Mouse (Mus musculus) C2C12 (cell line): Measurements from ENCODE around the gene Ntf5. TPM values are rescaled to one million over a fixed set of nuclear protein-coding genes. Genes with fewer than 3 reads are reported as not detected.
A peak's percentile ranks its signal among the peaks of the same experiment; 100 is the strongest.

ENCODE experiments used
- H3K27me3 ChIP-seq: one replicate; pipeline ENCODE4 v1.6.1; 2011; ENCODE audit not compliant: control insufficient read depth, insufficient read depth, insufficient read length
- H3K36me3 ChIP-seq: one replicate; pipeline ENCODE4 v1.6.1; 2011; ENCODE audit not compliant: control insufficient read depth, insufficient read depth
- H3K4me3 ChIP-seq: one replicate; pipeline ENCODE4 v1.5.1; 2011; ENCODE audit warnings: mild to moderate bottlenecking, control low read depth; ENCODE audit not compliant: poor library complexity, insufficient read depth, severe bottlenecking
- H3K79me2 ChIP-seq: one replicate; pipeline ENCODE4 v1.6.1; 2011; ENCODE audit not compliant: control insufficient read depth, insufficient read depth
- H3K79me3 ChIP-seq: one replicate; pipeline ENCODE4 v1.6.1; 2011; ENCODE audit warnings: low read depth, control low read depth
- H3ac ChIP-seq: one replicate; pipeline ENCODE3; 2011; ENCODE audit warnings: low read depth; ENCODE audit not compliant: control insufficient read depth, insufficient read length
- CEBPB ChIP-seq: IDR thresholded peaks from one replicate; pipeline ENCODE4 v1.6.1; 2011; ENCODE audit warnings: low read depth, mild to moderate bottlenecking, control low read depth, moderate library complexity
- CTCF ChIP-seq: IDR thresholded peaks from one replicate; pipeline ENCODE4 v1.5.1; 2011; ENCODE audit not compliant: control insufficient read depth, insufficient read depth, insufficient read length
- FOSL1 ChIP-seq: IDR thresholded peaks from one replicate; pipeline ENCODE4 v1.8.0; 2011; ENCODE audit warnings: mild to moderate bottlenecking, low read length; ENCODE audit not compliant: poor library complexity, insufficient read depth, severe bottlenecking
- MAX ChIP-seq: IDR thresholded peaks from one replicate; pipeline ENCODE4 v1.6.1; 2011; ENCODE audit warnings: mild to moderate bottlenecking, control low read depth
- MYOD1 ChIP-seq: IDR thresholded peaks from one replicate; pipeline ENCODE4 v1.6.1; 2011; ENCODE audit warnings: low read depth; ENCODE audit not compliant: control insufficient read depth, insufficient read length
- MYOG ChIP-seq: IDR thresholded peaks from one replicate; pipeline ENCODE4 v1.6.1; 2011; ENCODE audit not compliant: control insufficient read depth, insufficient read length; ENCODE audit errors: extremely low read depth
- USF1 ChIP-seq: IDR thresholded peaks from one replicate; pipeline ENCODE4 v1.6.1; 2011; ENCODE audit warnings: low read depth, mild to moderate bottlenecking, control low read depth, moderate library complexity
- polyA plus RNA-seq: library from polyadenylated mRNA; unstranded; fragments of >200 nt; fragmentation: generic; extraction: Trizol; gene quantifications from one replicate; pipeline ENCODE4 v1.2.1, GENCODE M21; 2012; ENCODE audit warnings: missing spikeins

The Ntf5 gene
- polyA plus RNA-seq, 1 experiment: 0.92 TPM

DNA sequence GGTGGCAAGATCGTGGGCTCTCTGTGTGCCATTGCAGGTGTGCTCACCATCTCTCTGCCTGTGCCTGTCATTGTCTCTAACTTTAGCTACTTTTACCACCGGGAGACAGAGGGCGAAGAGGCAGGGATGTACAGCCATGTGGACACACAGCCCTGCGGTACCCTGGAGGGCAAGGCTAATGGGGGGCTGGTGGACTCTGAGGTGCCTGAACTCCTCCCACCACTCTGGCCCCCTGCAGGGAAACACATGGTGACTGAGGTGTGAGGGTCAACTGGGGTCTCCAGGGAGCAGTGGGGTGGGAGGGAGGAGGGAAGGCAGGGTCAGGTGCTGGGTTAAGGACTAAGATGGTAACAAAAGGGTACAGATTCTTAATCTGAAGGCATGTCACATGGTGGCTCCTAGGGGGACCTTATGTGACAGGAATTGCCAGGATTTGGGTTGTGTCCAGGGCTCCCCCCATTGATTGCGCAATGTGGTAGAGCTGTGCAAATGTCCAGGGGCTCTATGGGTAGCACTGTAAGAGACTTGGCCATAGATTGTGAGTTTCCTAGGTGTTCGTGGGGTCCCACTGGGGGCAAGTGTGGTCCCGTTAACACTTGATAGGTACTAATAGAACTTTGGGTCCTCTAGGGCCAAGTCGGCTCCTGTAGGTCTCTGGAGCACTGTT, 3.9 kb upstream of the Ntf5 start:
- TF ChIP-seq CEBPB (peak; percentile 67), CTCF (no peak)
- H3K79me2 ChIP-seq: no peaks in the 10 kb centered on the region
- no peak overlapping the region for H3K4me3 ChIP-seq
- no peaks in the 10 kb centered on the region for H3K79me3 ChIP-seq
- peaks cover 31% of the 10 kb centered on the region for H3K27me3 ChIP-seq
- no peak overlapping the region for H3ac ChIP-seq
- H3K36me3 ChIP-seq: no peaks in the 10 kb centered on the region

DNA sequence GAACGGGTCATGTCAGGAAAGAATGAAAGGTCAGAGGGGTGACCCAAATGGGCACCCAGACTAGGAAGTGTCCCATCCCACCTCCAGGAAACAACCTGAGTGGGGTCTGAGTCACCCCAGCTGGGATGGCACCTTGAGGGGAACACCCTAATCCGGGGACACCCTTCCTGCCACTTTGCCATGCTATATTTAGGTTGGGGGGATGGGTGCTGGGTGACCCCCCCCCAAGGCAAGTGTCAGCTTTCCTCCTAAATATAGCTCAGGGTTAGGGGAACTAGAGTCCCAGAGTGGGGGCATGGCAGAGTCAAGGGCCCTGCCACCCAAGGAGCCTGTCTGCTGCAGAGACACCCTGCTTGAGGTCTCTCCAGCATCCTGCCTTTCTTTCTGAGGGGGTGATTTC, 1.1 kb upstream of the Ntf5 start:
- Histone ChIP-seq H3K36me3 (no peaks in the 10 kb centered on the region), H3K79me2 (no peaks in the 10 kb centered on the region), H3K79me3 (no peaks in the 10 kb centered on the region), H3ac (no peak overlapping the region), H3K27me3 (peaks cover 27% of the 10 kb centered on the region), H3K4me3 (no peak overlapping the region)
- TF ChIP-seq MAX (no peak), USF1 (no peak), CEBPB (no peak), FOSL1 (no peak), MYOG (no peak)

DNA sequence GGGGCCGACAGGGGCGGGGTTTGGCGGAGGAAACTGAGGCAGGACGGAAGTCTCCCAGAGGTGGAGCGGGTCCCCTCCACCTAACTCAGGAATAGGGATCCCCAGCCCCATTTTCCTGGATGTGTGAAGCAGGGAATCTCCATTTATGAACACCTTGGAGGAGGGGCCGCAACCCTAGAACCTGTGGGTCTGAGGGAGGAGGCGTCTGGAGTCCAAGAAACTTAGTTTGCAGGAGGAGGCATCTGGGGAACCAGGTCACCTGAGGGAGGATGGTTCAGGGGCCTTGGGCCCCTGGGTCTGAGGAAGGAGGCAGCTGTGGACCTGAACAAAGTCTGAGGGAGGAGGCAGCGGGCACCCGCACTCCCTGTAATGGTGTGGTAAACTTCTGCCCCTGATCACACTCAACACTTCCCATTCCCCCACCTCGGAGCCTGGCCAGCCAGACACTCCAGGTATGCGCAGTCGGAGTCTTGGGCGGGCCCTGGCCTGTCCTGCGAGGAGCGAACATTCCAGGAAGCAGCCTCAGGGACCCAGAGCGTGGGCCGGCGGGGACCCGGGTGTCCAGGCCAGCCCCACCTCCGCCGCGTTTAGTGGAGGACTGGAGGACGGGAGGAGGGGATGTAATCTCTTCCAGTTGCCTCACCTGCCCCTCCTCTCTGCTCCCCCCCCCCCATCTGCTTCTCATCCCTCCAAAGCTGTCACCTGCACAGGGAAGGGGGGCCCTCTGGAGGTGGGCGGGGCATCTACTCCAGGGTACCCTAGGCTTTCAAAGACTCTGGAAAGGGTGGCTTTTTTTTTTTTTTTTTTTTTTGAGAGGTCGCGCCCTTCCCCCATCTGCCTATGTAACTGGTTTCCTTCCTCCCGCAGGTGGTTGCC, 607 bp downstream of the Ntf5 start:
- no peak for TF ChIP-seq MYOD1
- TF ChIP-seq MAX: no peak
- no peak for TF ChIP-seq CTCF
- TF ChIP-seq CEBPB: no peak
- TF ChIP-seq USF1: no peak
- TF ChIP-seq MYOG: no peak
- no peak for TF ChIP-seq FOSL1
- peak overlapping the region; percentile 23 for H3K4me3 ChIP-seq
- peaks cover 17% of the 10 kb centered on the region for H3K27me3 ChIP-seq
- no peak overlapping the region for H3ac ChIP-seq
- H3K36me3 ChIP-seq: no peaks in the 10 kb centered on the region
- no peaks in the 10 kb centered on the region for H3K79me2 ChIP-seq
- no peaks in the 10 kb centered on the region for H3K79me3 ChIP-seq

DNA sequence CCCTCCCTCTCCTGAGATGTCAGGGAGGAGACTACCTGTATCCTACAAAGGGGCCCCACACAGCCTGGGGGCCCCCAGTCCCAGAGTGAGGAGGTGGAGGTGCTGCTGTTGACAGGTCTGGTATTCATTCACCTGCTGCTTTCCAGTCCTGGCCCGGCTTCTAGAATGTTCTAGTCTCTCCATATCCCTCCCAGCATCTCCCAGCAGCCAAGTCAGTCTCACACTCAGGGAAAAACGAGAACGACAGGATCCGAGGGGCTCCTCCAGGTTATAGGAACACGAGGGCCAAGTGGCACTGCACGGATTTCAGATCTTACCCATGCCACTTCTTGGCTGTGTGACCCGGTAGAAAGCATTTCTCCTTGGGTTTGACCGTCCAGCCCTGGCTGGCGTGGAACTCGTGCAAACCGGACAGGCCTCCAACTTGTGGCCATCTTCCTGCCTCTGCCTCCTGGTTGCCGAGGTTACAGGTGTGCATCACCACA, 1.3 kb downstream of the Ntf5 start:
- Histone ChIP-seq H3K79me3 (no peaks in the 10 kb centered on the region), H3K27me3 (peaks cover 12% of the 10 kb centered on the region), H3K4me3 (no peak overlapping the region), H3K36me3 (no peaks in the 10 kb centered on the region), H3ac (no peak overlapping the region), H3K79me2 (no peaks in the 10 kb centered on the region)
- TF ChIP-seq FOSL1: no peak
- no peak for TF ChIP-seq MAX
- TF ChIP-seq CEBPB: no peak
- TF ChIP-seq CTCF: no peak
- TF ChIP-seq MYOD1: no peak

DNA sequence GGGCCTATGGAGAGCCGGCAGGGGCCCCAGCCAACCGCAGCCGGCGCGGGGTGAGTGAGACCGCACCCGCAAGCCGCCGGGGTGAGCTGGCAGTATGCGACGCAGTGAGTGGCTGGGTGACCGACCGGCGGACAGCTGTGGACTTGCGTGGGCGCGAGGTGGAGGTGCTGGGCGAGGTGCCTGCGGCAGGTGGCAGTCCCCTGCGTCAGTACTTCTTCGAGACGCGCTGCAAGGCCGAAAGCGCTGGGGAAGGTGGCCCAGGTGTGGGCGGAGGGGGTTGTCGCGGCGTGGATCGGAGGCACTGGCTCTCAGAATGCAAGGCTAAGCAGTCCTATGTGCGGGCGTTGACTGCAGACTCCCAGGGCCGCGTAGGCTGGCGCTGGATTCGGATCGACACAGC, 2.1 kb downstream of the Ntf5 start:
- no peaks in the 10 kb centered on the region for H3K79me2 ChIP-seq
- peaks cover 4% of the 10 kb centered on the region for H3K36me3 ChIP-seq
- H3ac ChIP-seq: no peak overlapping the region
- H3K4me3 ChIP-seq: no peak overlapping the region
- H3K79me3 ChIP-seq: no peaks in the 10 kb centered on the region
- H3K27me3 ChIP-seq: peaks cover 12% of the 10 kb centered on the region
- TF ChIP-seq CEBPB (no peak), MYOD1 (peak; percentile 52)

DNA sequence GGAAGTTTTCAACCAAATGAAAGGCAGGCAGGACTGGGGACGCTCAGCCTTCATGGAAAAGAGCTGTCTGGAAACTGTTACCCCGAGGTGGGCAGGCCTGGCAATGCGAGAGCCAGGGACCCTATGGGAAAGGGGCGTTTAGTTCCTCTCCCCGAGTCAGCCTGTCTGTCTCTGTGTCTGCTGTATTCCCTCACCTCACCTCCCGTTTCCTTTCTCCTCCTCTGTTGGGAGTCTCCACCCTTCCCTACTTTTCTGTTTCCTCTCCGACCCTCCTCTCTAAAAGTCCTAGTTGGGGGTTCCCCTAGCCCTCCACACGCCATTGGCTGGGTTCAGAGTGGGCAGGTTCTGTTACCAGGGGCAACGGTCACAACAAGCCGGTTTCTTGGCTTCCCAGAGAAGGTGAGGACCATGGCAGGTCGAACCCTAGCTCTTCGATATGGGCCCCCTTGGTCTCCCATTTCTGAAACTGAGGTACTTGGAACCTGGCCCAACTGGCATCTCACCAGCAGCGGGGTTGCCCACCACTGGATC, 4.5 kb downstream of the Ntf5 start:
- peaks cover 10% of the 10 kb centered on the region for H3K36me3 ChIP-seq
- no peaks in the 10 kb centered on the region for H3K79me2 ChIP-seq
- TF ChIP-seq MYOG (no peak), USF1 (no peak)
- H3K27me3 ChIP-seq: peaks cover 12% of the 10 kb centered on the region
- no peaks in the 10 kb centered on the region for H3K79me3 ChIP-seq
- no peak overlapping the region for H3K4me3 ChIP-seq
- H3ac ChIP-seq: no peak overlapping the region
